Mouse (Mus musculus): ENCODE measurements around the gene Mpp3.

Mpp3 gene

GRCm38 (mm10) chr11:101974181-101974580 lies 54.1 kb downstream of the Mpp3 start:
- peak; percentile 22 for DNase-seq

DNA sequence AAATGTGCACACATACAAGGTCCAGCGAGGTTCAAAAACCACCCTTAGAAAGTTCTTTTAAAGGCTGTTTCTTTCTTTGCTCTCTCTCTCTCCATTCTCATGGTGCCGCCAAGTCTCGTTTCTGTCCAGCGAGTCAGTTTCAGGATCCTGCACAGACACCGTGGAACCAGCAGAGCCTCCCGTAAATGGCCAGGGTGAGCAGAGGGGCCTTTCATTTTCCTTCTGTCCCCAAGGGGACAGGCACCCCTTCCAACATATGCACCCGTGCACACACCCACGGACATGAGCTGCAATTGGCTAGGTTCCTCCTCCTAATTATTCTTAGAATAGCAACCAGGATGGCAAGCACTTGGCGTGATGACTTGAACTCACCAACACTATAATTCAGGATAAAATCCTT lies 54.8 kb downstream of the Mpp3 start:
- no peak for DNase-seq

DNA sequence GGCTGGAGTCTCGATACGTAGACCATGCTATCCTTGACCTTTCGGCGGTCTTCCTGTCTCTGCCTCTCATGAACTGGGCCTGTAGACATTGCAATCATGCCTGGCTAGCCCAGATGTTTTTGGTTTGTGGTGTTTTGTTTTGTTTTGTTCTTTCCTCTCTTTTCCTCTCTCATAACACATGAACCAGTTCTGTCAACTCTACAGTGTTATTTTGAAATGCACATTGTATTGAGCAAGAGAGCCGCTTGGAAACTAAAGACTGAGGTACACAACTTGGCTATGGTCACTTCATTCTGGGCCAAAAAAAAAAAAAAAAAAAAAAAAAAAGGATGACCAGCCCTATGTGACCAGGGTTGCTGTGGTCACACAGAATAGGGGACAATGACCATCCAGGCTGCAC lies 55.6 kb downstream of the Mpp3 start:
- no peak for DNase-seq

DNA sequence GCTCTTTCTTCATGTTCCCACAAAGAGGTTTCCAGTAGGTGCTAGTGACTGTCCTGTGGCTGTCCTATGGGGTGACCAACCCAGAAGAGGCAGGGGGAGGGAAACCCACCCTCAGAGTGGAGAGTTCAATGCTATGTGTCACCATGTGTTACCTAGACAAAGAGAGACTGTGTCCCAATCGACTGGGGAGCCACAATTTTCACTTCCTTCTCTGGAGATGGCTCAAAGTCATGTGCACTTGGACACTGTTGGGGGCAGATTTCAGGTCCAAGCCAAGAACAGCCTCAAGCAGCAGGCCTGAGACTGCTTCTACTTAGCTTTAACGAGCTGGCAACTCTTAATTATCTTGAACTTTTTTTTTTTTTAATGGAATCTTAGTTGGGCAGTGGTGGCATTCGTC lies 56.2 kb downstream of the Mpp3 start:
- DNase-seq, result no peak

DNA sequence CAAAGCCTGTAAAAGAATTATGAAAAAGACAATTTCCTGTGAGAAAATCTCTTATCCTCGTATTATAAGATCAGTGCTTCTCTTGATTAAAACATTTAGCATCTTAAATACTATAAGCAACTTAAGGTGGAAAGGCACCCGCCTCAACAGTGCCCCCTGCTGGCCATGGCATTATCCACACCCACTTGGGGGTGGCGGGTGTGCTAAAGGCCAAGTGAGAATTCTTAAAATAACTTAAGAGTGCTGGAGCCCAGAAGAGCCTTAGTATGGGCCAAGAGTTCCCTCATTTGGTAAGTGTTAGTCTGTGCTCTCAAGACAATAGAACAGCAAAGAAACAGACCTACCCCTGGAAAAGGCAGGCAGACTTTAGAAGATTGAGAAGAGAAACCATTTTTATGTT lies 56.9 kb downstream of the Mpp3 start:
- DNase-seq, result no peak

GRCm38 (mm10) chr11:101969835-101970234 lies 58.4 kb downstream of the Mpp3 start:
- DNase-seq, result peak; percentile 21

DNA sequence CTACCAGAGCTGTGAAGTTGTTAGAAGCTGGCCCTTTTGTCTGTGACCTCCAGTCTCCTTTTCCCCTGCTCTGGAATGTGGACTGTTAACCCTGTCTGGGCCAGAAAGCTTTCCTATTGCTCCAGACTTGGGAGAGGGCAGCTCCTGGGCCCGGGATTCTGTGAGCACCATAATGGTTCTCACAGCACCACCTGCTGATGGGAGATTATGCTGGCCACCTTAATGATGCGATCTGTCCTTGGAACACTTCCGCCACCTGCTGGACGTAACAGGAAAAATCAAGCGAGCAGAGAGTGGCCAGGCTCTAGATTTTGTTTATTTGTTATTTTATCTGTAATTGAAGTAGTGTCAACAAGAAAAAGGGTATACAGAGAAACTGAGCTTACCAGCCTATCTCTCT lies 59.5 kb downstream of the Mpp3 start:
- peak; percentile 75 for DNase-seq

DNA sequence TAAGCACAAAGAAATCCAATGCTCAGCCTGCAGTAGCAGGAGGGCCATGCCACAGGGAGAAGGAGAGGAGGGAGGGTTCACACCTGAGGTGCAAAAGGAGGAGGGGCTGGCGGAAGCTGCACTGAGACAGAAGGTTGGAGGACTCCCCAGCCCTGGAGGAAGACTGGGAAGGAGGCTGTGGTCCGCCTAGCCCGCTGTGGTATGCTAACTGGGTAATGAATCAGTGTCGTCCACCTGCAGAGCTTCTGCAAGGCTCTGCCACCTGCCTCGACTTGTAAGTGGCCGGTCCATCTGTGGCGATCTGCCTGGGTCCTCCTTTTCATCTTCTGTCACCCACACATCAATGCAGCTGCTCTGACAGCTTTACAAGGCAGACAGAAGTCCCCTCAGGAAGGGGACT lies 60.0 kb downstream of the Mpp3 start:
- DNase-seq, result no peak

DNA sequence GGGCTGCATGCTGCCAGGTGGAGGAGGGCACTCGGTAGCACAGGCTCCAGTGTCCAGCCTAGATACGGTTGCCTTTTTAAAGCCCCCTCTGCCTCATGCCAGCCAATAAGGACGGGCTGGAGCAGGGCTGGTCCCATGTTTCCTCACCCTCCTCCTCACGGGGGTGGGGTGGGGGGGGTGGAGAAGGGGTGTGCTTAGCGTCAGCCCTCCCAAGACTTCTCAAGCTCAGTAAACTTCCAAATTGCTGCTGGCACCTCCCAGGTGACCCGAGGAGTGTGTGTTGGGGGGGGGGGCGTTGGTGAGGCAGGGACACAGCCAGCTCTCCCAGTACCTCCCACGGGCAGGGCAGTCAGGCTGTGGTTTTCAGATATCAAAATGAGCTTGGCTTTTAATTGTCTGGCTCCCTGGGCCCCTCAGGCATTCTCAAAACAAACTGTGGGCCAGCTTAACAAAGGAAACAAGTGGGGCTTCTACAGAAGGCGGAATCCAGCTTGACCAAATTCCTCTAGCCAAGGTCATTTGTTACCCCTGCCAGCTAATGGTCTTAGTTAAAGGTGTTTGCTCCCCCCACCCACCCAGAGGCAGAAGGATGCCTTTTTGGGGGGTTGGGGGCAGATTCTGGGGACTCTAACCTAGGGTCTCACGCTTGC lies 61.2 kb downstream of the Mpp3 start, which contains the start of gene Sost:
Gene Sost, minus strand, starts transcription at position 51 of the 650 bp plus-strand sequence.
- no peak for DNase-seq

DNA sequence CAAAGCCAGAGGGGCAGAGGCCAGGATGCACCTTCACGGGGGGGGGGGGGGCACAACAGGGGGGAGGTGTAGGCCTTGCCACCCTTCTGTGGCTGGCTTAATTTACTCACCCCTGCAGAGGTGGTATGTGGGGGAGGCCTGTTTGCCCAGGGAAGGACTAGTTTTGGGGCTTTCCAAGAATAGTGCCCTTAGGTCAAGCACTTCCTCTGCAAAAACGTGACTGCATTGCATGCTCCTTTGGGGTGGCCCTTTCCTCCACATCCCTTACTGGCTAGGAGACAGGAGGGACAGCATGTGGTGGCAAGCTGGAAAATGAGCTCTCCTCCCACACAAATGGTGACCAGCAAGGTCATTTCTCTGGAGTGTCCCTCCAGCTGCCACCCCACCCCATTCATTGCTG lies 62.7 kb downstream of the Mpp3 start:
- no peak for DNase-seq

DNA sequence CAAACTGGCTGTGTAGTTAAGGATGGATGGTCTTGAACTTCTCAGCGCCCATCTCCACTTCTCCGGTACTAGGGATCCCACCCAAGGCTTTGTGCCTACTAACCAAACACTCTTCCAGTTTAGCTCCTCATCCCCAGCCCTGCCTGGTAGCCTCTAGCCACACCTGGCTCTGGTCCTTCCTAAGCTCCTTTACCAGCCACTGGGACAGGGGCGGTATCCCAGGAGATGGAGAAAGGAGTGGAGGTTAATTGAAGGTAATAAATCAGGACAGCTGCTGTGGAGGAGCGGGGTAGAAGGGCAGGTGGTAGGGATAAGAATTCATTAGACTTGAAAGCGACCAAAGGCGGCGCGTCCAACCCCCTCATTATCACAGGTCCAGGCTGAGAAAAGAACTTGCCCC lies 63.6 kb downstream of the Mpp3 start:
- DNase-seq, result no peak

DNA sequence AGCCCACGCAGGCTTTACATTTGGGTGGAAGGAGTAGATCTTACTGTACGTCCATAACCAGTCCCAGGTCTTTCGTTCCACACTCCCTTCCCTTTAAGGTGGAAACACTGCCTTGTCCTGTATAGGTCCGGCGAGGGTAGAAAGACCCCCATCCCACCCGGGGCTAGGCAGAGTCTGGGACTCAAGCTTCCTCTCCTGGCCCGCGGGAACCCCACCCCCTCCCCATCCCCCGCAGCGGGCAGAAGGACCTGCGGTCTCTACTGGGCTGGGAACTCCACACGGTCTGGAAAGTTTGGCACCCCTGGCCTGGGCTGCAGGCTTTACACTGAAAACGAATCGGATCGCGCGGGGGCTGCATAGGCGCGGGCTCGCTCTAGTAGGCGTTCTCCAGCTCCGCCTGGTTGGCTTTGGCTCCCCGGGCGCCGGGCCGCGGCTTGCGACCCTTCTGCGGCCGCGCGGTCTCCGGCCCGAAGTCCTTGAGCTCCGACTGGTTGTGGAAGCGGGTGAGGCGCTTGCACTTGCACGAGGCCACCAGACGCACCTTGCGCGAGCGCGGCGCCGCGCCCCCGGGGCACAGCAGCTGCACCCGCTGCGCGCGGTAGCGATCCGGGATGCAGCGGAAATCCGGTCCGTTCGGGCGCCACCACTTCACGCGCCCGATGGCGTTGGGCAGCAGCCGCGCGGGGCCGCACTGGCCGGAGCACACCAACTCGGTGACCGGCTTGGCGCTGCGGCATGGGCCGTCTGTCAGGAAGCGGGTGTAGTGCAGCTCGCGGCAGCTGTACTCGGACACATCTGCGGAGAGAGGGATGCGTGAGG lies 64.6 kb downstream of the Mpp3 start:
- DNase-seq, result no peak

DNA sequence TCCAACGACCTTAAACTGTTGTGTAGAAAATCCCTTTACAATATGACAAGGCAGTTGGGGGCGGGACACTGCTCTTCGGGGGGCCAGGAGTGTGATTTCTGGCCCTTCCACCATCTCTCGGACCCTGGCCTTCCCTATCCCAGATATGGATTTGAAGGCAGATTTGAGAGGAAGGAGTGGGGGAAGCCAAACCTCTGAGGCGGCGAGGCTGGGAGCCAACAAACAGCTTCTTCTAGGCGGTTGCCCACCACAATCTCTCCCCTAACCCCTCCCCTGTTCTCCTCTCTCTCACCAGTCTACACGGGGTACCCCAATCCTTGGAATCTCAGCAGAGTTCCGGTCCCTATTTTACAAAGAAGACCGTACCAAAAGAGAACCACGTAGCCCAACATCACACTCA lies 65.2 kb downstream of the Mpp3 start:
- no peak for DNase-seq

- no peak for DNase-seq
Observed at GRCm38 (mm10) chr11:101957476-101957875, 70.8 kb downstream of the Mpp3 start.

GRCm38 (mm10) chr11:101953441-101953840 lies 74.8 kb downstream of the Mpp3 start:
- no peak for DNase-seq

- DNase-seq, result no peak
Observed at GRCm38 (mm10) chr11:101952541-101953341, 75.5 kb downstream of the Mpp3 start.

GRCm38 (mm10) chr11:101950021-101950420 lies 78.2 kb downstream of the Mpp3 start:
- DNase-seq, result no peak
